Mouse (Mus musculus): ENCODE results near the gene Baz1a.
"Not testable (repeated sequence)": the region's sequence is repeated elsewhere in the genome, so short reads cannot be mapped to it uniquely, and the experiment has no call there.

The Baz1a gene

DNA sequence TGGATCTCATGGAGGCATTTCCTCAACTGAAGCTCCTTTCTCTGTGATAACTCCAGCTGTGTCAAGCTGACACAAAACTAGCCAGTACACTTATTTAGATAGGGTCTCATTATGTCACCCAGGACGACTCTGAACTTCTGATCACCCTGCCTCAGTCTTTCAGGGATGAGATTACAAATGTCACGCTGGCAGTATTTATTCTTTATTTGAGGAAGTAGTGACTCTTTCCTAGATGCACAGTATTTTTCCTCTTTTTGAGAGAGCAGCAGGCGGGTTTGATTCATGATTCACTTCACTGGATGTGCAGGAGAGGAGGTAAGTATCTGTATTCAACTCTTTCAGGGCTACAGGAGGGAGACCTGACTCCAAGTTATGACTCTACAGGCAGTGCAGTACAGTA is 45.1 kb downstream of the Baz1a start:
- DNase-seq: no peak

DNA sequence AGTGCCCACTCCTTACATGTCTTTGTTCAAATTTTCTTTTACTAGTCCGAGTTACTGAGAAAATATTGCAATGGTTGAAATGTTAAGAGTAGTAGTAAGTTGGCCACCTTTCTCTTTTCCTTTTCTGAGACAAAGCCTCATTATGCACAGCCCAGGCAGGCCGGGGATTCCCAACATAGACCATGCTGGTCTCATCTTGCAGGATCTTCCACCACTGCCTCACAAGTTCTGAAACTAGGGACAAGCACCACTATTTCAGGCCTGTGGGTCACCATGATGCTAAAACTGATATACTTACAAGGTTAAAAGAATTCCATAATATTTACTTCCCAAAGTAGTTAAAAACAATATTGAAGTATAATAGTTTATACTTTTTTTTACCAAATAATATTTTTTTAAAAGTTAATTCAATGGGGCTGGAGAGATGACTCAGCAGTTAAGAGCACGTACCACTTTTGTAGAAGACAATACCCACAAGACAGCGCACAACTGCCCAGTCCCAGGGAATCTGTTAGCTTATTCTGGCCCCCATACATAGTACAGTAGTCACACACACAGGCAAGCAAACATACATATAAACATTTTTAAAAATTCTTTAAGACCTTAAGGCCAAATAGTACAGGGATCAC is 48.5 kb downstream of the Baz1a start:
- no peak for DNase-seq

DNA sequence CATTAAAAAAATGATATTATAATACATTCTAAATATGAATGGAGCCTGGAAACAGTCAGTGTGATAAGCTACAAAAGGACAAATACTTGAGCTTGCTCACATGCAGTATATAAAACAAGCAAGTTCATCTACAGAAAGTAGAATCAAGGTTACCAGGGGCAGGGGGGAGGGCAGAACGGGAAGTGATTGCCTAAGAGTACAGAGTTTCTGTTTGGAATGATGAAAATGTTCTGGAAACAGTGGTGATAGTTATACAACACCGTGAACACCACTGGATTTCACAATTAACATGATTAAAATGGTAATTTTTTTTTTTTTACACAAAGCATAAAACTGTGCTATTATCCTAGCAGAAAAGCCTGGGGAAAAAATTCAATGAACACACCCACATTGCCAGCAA is 54.6 kb downstream of the Baz1a start:
- no peak for DNase-seq

DNA sequence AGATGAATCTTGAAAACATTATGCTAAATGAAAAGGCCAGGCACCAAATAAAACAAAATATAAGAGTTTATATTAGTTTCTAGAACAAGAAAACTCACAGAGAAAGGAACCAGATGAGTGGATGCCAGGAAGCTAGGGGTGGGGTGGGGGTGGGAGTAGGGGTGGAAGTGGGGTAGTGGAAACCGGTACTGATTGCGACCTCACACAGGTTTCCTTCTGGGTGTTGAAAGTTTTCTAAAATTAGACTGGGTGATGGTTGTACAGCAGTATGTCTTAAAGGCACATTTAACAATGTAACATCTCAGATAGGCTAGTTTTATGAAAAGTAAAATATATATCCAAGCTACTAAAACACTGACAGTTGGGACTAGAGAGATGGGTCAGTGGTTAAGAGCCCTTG is 57.2 kb downstream of the Baz1a start:
- no peak for DNase-seq

DNA sequence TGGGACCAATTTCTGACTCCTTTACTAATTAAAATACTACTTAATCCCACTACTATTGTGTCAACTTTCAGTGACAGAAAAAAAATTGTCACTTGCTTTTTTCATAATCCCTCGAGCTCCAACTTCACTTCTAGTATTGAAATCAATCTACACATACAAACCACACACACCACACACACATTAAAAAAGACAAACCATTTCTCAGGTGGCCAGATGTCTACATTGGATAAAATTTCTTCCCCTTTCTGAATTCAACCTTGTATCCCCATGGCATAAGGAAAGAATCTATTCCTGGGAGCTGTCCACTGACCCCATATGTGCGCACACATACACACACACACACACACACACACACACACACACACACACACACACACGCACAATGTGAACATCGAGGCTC is 57.7 kb downstream of the Baz1a start:
- no peak for DNase-seq

DNA sequence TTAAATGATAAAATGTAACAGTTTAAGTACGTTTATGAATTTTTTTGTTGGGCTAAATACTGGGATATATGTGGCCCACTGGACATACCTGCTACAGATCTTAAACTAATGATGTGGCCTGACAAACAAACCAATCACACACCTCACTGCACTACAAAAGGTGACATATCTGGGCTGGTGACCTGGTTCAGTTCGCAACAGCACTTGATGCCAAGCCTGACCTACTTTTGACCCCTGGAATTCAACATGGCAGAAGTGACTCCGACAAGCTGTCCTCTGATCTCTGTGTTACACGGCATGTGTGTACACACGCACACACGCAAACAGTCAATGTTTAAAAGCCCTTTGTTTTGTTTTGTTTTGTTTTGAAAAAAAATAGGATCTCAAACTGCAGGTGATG is 68.0 kb downstream of the Baz1a start:
- no peak for DNase-seq

DNA sequence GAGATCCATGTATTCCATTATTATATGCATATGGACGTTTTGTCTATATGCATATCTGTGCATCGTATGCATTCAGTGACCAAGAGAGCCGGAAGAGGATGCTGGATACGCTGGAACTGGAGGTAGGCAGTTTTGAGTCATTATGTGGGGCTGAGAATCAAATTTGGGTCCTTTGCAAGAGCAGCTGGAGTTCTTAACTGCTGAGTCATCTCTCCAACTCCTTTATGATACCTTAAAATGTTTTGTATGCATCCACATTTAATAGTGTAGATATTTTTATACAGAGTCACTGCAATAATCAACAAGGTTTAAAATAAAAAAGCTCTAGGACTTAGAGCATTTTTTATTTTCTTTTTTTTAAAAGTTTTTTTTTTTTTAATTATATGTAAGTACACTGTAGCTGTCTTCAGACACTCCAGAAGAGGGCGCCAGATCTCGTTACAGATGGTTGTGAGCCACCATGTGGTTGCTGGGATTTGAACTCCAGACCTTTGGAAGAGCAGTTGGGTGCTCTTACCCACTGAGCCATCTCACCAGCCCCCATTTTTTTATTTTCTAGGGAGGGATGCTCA is 71.5 kb downstream of the Baz1a start:
- DNase-seq: not testable (repeated sequence)

DNA sequence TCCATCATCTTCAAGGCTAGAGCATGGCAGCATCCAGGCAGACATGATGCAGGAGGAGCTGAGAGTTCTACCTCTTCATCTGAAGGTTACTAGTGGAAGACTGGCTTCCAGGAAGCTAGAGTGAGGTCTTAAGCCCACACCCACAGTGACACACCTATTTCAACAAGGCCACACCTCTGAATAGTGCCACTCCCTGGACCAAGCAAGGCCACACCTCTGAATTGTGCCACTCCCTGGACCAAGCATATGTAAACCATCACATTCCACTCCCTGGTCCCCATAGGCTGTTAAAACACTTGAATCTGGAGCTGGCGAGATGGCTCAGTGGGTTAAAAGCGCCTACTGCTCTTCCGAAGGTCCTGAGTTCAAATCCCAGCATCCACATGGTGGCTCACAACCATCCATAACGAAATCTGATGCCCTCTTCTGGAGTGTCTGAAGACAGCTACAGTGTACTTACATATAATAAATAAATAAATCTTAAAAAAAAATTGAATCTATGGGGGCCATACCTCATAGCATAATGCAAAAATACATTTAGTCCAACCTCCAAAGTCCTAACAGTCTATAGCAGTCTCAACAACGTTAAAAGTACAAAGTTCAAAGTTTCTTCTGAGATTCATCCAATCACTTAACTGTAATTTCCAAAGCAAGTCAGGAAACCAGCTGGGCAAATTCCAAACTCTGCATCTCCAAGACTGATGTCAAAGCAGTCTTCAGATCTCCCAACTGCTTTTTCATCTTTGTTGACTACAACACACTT is 76.4 kb downstream of the Baz1a start:
- DNase-seq: not testable (repeated sequence)

DNA sequence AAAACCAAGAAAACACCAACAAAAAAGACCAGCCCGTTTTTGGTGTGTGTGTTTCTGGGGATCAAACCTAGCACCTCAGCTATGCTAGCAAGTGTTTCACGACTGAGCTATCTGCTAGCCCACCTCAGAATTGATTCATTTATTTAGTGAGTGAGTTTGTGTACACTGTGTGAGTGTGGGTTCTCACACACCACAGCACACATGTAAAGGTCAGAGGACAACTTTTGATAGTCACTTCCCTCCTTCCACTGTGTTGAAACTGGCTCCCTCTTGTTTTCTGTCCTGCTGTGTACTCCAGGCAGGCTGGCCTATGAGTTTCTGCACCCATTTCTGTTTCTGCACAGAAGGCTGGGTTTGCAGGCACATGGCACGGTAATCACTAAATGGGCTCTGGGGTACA is 103.8 kb downstream of the Baz1a start:
- DNase-seq: no peak

DNA sequence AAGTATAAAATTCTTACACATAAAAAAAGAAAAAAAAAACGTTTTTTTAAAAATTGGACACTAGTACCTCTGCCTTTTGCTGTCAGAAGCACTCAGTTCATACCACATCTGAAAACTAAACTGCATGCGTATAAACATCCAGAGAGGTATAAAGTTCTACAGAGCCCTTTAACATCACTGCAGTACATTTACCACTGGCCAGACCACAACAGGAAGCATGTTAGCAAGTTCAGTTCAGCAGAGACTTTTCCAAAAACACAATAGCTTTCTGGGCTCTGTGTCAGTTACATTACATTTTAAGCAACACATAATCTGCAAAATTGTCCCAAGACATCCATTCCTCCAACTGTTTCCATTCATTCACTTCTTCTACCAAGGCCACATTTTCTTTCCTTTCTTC is 121.6 kb downstream of the Baz1a start:
- DNase-seq: not testable (repeated sequence)

DNA sequence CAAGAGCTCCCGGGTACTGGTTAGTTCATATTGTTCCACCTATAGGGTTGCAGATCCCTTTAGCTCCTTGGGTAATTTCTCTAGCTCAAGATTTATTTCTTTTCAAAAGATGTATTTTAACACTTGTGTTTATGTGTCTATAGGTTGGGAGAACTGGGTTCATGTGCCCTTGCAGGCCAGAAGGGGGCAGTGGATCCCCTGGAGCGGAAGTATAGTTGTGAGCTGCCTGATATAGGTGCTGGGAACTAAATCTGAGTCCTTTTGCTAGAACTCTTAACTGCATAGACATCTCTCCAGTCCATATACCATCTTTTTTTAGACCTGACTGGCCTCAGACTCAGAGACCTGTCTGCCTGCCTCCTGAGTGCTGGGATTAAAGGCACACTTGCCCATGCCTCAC is 123.7 kb downstream of the Baz1a start:
- DNase-seq: no peak

DNA sequence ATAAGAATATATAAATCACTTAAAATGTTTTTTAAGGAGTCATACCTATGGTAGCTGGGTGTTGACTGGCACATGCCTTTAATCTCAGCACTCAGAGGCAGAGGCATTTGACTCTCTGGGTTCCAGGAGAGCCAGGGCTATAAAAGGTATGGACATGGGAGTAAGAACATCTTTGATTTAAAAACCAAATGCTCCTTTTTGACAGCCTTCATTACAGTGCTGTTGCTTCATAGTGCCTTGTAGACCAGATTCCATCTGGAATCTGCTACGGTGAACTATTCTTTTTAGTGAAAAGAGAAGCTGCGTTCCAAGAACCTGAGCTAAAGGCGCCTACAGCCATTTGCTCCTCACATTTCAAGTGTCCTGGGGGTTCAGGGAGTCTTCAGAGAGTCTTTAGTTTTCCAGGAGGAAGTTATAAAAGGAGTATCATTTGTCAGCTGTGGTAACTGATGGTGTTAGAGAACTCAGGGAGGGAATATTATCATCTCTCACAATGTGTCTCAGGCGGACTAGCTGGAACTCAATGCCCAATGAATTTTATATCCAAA is 126.5 kb downstream of the Baz1a start:
- no peak for DNase-seq

DNA sequence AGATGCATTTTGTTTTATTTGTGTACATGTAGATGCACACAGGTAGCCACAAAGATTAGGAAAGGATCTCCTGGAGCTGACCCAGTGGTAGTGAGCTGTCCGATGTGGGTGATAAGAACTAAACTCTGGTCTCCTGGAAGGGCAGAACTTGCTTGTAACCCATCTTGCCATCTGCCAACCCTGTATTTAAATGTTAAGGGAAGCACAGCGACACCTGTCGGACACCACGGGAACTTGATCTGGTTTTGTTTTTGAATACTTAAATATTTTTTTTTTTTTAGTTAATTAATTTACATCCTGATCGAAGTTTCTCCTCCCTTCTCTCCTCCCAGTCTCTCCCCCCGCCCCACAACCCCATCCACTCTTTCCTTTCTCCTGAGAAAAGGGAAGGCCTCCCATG is 134.5 kb downstream of the Baz1a start:
- peak; percentile 54 for DNase-seq

DNA sequence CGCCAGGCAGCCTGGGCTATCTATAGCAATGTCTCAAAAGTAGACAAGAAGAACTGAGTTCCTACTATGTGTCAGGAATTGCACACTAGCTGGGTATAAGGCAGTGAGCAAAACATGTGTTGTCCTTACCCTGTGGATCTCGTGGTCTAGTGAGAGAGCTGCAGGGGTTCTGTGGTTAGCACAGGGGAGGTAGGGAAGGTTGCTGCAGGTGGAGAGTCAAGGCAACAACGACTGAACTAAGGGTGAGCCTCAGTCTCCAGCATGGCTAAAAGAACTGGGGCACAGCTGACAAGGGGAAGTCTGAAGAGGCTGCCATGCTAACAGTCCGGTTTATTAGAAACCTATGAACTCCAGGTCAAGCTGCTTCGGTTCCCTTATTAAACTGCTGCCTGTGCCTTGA is 134.9 kb downstream of the Baz1a start:
- DNase-seq: peak; percentile 42

DNA sequence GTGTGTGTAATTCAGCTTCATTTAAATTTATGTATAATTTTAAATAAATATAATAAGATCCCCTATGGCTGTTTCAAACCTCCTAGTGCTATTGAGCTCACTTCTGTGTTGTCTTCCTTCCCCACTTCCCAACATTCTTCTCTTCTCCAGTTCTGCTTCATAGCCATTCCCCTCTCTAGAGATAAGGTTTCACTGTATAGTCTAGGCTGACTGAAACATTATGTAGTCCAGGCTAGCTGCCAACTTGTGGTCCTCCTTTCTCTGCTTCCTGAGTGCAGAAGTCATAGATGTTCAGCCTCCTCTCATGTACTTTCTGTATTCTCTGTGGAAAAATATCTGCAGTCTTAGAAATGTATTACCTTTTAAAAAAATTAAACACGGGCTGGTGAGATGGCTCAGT is 136.3 kb downstream of the Baz1a start:
- DNase-seq: no peak

DNA sequence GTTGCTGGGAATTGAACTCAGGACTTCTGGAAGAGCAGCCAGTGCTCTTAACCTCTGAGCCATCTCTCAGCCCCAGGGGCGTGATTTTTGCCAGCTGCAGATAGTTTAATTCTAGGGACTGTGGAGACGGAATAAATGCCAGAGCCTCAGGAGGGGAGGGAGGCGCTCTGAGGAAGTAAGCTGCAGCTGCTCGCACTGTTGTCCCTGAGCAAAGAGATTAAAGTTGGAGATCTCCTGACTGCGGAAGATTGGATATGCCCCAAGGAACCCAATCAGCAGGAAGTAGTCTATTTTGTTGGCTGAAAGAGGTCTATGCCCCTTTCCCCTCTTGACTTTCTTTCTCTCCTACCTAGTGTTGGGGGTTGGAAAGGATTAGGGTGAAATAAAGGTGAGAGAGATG is 137.3 kb downstream of the Baz1a start:
- no peak for DNase-seq

DNA sequence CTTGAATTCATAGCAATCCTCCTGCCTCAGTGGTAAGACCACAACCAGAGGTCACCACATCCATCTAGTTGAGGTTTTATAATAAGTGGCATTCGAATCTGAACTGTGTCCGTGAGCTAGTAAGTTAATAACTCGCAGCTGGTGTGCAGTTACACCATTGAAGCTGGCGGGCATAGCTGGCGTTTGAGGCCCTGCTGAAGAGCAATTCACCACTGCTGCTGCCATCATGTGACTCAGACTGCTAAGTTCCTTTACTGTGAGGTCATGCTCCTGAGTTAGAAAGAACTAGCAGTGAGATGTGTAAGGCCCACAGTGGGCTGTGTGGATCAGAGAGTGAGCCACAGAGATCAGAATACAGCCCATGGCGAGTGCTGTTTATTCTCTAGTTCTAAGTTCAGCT is 139.4 kb downstream of the Baz1a start:
- DNase-seq: no peak

DNA sequence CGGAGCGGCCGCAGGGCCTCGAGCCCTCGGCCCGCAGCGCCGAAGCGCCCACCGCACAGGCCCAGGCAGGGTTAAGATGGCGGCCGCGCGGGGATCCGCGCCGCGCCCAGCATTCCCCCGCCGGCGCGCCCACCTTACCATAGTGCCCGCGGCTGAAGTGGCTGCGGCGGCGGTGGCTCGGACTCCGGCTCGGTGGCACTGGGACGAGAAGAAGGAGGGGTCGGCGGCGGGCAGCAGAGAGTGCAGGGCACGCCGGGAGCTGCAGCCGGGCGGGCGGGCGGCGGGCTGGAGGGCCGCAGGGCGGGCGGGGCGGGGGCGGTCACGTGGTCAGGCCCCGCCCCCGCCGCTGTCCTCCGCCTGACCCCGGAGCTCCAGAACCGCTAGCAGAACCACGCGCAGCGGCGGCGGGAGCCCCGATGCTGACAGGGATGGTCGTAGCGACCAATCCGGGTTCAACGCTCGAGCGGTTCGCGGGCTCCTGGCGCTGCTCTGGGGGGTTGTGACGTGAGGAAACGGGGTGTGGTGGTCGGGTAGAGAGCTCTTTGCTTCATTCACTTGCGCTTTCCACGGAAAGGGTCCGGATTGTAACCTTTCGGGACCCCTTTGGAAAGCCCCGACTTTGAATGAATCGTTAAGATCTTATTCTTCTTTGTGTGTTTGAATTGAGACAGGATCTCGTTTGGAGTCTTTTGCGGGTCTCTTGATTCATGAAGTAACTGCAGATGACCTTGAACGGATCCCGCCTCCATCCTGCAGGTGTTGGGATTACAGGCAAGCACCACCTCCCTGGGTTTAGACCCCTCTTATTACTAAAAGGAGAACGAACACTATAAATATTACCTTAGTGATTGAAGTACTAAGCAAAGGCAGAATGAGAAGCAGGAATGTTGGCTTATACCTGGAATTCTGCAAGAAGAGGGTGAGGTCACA is 151.3 kb downstream of the Baz1a start, which contains the start of gene Cfl2:
Gene Cfl2 (minus strand): TSS at position 272 of the 930 bp plus-strand sequence.
- peak; percentile 81 for DNase-seq

DNA sequence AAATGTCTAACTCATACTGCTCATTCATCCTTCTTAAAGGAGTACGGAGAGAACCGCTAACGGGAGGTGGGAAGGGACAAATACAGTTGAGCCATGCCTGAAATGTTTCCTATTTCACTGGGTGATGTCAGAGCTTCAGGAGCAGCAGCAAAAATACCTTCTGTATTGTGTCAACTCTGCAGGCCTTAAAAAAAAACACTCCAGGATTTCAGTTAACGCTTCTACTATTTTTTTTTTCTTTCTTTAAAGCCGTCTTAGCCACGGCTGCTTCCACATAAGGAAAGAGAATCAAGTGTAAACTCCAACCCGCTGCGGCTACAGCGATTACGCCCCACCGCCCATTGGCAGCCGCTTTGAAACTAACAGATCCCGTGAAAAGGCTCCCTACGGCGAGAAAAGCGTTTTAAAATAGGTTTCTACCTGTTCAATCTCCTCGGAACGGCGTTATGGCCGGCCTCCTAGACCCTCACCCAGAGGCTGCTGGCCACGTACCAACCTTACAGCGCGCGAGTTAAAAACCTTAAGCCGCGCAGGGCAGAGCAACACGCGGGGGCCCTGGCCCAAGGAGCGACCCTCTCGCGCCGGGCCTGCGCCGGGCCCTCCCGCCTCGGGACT is 152.1 kb downstream of the Baz1a start:
- DNase-seq: no peak

DNA sequence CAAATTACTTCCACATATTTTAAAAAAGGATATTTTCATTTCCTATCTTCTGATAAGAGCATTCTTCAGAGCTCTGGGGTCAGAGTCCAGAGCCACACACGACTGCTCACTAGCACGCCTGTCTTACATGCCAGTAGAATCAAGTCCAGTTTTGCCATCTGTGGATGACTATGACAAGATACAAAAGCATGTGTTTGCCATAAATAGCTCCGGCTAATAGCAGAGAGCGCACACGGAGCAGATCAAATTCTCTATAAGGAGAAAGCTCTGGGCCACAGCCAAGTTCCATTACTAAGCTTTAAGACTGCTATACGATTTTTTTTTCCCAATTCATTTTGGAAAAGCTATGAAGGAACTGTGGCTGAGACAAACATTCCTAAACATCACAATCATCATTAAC is 154.6 kb downstream of the Baz1a start:
- no peak for DNase-seq

DNA sequence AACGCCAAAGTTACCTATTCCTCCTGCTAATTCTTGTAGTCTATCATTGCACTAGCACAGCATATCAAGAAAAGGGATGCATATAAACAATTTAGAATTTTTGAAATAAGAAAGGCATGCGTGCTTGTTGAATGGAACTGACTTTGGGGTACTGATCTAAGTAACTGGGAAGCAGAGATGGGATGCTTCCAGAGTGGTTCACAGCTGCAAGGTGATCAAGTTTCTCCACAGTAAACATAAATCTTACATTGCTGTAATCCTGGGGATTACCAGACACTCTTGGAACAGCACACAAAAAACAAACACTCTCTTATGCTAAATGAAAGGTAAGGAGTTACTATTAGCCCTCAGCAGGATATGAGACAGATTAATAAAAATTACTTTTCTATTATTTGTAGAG is 163.6 kb downstream of the Baz1a start:
- no peak for DNase-seq

DNA sequence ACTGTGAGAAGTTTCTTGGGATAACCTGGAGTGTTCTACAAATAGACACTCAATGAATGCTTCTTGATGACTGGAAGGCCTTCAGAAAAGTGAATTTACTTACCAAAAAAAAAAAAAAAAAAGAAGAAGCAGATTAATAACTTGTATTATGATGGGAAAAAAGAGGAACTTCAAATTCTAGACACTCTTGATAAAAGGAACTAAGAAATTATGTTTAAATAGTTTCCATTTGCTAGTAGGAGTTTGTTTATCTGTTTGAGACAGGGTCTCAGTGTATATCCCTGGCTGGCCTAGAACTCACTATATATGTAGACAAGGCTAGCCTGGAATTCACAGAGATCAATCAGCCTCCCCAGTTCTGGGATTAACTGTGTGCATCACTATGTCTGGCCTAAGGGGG is 169.7 kb downstream of the Baz1a start:
- no peak for DNase-seq
